Mouse (Mus musculus) lung, adult 2 months (tissue): ENCODE measurements around the gene Tnpo2.

ENCODE experiments used
- CTCF ChIP-seq: fragments of 200-500 bp; IDR thresholded peaks from 2 replicates; pipeline ENCODE4 v1.5.1; 2011; ENCODE audit warnings: mild to moderate bottlenecking, low read length, control low read depth; ENCODE audit not compliant: insufficient read depth
- POLR2A ChIP-seq: fragments of 200-500 bp; IDR thresholded peaks from 2 replicates; pipeline ENCODE4 v1.6.1; 2011; ENCODE audit warnings: low read depth, mild to moderate bottlenecking, control low read depth, low read length, borderline replicate concordance; ENCODE audit errors: extremely low read depth

GRCm38 (mm10) chr8:85037681-85038531 is 1.2 kb downstream of the Tnpo2 start:
- TF ChIP-seq POLR2A (no peak), CTCF (no peak)
